Mouse (Mus musculus) lung, embryonic 16.5 days (tissue): ENCODE results near the gene Pard6a. TPM values are rescaled to one million over a fixed set of nuclear protein-coding genes. Genes with fewer than 3 reads are reported as not detected.

ENCODE experiments used
- ATAC-seq: fragments of 200-750 bp; cut with Nextera tagmentation; 2 replicates; pipeline ENCODE4 v1.8.0; 2017; ENCODE audit warnings: low read depth, mild to moderate bottlenecking, moderate library complexity
- H3K27ac ChIP-seq: fragments of 300-500 bp; sonication (generic); 2 replicates; pipeline ENCODE4 v1.5.1; 2014; ENCODE audit warnings: mild to moderate bottlenecking, control low read depth, low read length
- H3K27me3 ChIP-seq: fragments of 300-500 bp; sonication (generic); 2 replicates; pipeline ENCODE4 v1.6.1; 2014; ENCODE audit warnings: low read depth, low read length, mixed read lengths; ENCODE audit not compliant: control insufficient read depth, insufficient read depth
- H3K36me3 ChIP-seq: fragments of 300-500 bp; sonication (generic); 2 replicates; pipeline ENCODE4 v1.6.1; 2014; ENCODE audit warnings: low read length; ENCODE audit not compliant: control insufficient read depth, insufficient read depth
- H3K4me1 ChIP-seq: fragments of 300-500 bp; sonication (generic); replicated peaks from 2 replicates; pipeline ENCODE4 v1.6.1; 2014; ENCODE audit warnings: low read length, mixed read lengths; ENCODE audit not compliant: control insufficient read depth, insufficient read depth
- H3K4me2 ChIP-seq: fragments of 300-500 bp; sonication (generic); 2 replicates; pipeline ENCODE4 v1.6.1; 2014; ENCODE audit warnings: low read depth, low read length, control low read depth
- H3K4me3 ChIP-seq: fragments of 300-500 bp; sonication (generic); 2 replicates; pipeline ENCODE4 v1.5.1; 2014; ENCODE audit warnings: mild to moderate bottlenecking, low read length, control low read depth
- H3K9ac ChIP-seq: fragments of 300-500 bp; sonication (generic); 2 replicates; pipeline ENCODE4 v1.6.1; 2014; ENCODE audit warnings: low read length, control low read depth
- H3K9me3 ChIP-seq: fragments of 300-500 bp; sonication (generic); 2 replicates; pipeline ENCODE4 v1.6.1; 2016; ENCODE audit warnings: low read length; ENCODE audit not compliant: control insufficient read depth
- WGBS: fragments of 180-500 bp; shearing (Covaris S2); extraction: QIAGEN DNeasy Blood & Tissue Kit; methylation state at CpG from one replicate; pipeline ENCODE4 v1.1.7; 2014; 5-methylcytosine and 5-hydroxymethylcytosine counted together
- polyA plus RNA-seq: library from polyadenylated mRNA; unstranded; fragments of >200 nt; fragmentation: Nextera tagmentation; extraction: Ambion mirVana; gene quantifications from 2 replicates; pipeline ENCODE4 v1.2.1, GENCODE M21; 2015

The Pard6a gene
- polyA plus RNA-seq, 1 experiment from 2014 or later: 17.6 TPM

DNA sequence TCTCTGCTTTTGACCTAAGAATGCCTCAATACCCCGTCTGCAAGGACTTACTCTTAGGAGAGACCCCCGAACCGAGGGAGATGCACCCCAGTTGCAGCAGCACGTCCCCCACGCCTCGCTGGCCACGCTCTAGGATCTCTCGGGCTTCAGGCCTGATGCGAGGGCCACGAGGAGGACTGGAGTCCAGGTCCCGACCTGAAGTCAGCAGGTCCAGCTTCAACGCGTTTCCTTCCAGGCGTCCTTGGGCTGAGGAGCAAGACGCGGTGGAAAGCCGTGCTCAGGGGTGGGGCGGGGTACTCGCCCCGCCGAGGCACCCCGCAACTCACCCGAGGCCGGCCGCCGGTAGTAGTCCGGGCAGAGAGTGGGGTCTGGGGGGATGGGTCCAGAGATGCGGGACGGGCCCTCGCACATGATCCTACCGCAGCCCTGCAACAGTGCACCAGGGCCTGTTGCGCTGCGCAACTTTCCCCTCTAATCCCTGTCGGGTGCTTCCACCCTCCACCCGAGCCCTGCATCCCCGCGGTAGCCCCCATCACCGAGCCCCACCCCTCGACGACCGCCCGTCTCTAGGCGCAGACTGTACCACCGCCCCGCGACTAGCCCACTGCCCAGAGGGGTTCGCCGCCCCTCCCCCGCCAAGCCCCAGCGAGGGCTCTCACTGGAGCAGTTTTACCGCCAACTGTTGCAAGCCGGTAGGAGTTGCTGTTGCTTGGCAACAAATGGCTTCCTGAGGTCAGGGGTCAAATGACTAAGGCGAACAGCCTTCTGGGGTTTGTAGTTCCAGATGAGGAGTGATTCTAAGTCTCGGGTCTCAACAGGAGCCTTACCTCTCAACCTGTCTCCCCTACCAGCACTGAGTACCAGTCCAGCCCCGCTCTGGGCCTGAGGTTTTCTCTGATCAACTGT, 6.8 kb downstream of the Pard6a start, which contains the start of the genes 4933405L10Rik and Enkd1:
Gene 4933405L10Rik, plus strand, starts transcription at position 158 of the 906 bp plus-strand sequence.
Gene Enkd1, minus strand, starts transcription at position 713 of the 906 bp plus-strand sequence.
- peak; percentile 87 for ATAC-seq
- Histone ChIP-seq H3K27ac (no peak within 1 kb of the TSS), H3K4me1 (peaks cover 7% of the 10 kb centered on the region), H3K9me3 (no peaks in the 10 kb centered on the region), H3K4me2 (peak within 1 kb of the TSS; percentile 98), H3K36me3 (peaks cover 4% of the 10 kb centered on the region; the same call in 1 of the 2 replicates), H3K4me3 (peak within 1 kb of the TSS; percentile 85), H3K27me3 (no peaks in the 10 kb centered on the region), H3K9ac (peak within 1 kb of the TSS; percentile 77)
- under 1% methylated on average over 51 of the region's 55 CpGs for WGBS

DNA sequence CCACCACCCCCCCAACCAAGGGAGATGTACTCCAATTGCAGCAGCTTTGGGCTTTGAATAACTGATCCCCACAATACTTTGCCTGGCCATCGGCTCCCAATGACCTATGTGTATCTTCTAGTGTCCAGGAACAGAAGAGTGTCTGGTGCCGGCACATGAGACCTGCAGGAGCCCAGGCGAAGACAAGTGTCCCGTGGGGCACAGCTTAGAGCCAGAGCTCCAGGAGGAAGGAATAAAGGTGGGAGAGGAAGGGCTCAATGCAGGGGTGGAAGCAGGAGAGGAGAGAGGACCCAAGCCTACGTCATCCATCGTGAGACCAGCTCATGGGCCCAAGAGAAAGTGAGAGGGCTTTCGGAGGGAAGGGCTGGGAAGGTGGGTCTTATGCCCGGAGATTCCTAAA, 7.7 kb downstream of the Pard6a start:
- WGBS: 88% methylated on average over 8 of the region's 8 CpGs
- no peak for ATAC-seq

DNA sequence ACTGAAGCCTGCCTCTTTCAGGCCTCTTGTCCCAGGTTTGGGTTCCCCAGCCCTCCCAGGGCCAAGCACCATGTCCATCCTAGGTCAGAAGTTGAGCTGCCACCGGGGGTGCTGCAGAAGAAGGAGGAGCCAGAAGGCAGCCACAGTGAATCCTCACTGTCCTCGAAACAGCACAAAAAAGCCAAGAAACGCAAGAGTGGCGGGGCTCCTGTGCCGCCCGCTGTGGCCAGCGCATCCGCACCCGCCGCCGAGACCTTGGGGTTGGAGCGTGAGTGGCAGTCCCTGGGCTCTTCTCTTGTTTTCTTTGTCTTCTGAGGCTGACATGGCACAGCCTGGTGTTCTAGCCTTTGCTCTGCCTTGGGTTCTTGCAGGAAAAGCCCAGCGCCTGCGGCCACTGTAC, 8.4 kb downstream of the Pard6a start:
- Histone ChIP-seq H3K4me1 (peaks cover 7% of the 10 kb centered on the region), H3K4me3 (no peak overlapping the region), H3K9me3 (no peaks in the 10 kb centered on the region), H3K4me2 (no peak overlapping the region), H3K27ac (no peak overlapping the region), H3K27me3 (no peaks in the 10 kb centered on the region), H3K36me3 (no peaks in the 10 kb centered on the region), H3K9ac (no peak overlapping the region)
- ATAC-seq: no peak
- 70% methylated on average over 14 of the region's 14 CpGs for WGBS

More for the DNA sequence above, 7.7 kb downstream of the Pard6a start:
- Histone ChIP-seq H3K4me2 (no peak overlapping the region), H3K9ac (no peak overlapping the region), H3K4me3 (no peak overlapping the region), H3K27ac (no peak overlapping the region), H3K9me3 (no peaks in the 10 kb centered on the region), H3K36me3 (peaks cover 4% of the 10 kb centered on the region; the same call in 1 of the 2 replicates), H3K4me1 (peaks cover 7% of the 10 kb centered on the region), H3K27me3 (no peaks in the 10 kb centered on the region)

DNA sequence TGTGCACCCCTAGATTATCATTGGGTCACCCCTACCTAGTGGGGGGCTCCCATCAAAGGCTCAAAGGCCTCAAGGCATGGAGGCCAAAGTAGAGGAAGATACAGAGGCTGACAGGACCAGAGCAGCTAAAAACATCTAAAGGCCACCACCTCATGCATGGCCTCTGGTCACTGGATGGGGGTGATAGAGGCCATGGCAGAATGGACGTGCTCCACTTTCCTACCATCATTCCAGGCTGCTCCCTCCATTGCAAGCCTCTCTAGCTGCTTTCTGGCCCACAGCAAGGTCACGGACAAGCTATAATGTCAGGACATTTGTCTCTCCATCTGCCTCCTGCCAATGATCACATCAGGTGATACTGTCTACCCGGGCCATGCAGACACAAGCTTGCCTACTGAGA, 11.3 kb downstream of the Pard6a start:
- Histone ChIP-seq H3K4me2 (no peak overlapping the region), H3K9me3 (no peaks in the 10 kb centered on the region), H3K4me3 (no peak overlapping the region), H3K36me3 (no peaks in the 10 kb centered on the region), H3K9ac (no peak overlapping the region), H3K27me3 (no peaks in the 10 kb centered on the region), H3K27ac (no peak overlapping the region), H3K4me1 (peaks cover 2% of the 10 kb centered on the region)
- no peak for ATAC-seq
- 75% methylated on average over 3 of the region's 3 CpGs for WGBS

DNA sequence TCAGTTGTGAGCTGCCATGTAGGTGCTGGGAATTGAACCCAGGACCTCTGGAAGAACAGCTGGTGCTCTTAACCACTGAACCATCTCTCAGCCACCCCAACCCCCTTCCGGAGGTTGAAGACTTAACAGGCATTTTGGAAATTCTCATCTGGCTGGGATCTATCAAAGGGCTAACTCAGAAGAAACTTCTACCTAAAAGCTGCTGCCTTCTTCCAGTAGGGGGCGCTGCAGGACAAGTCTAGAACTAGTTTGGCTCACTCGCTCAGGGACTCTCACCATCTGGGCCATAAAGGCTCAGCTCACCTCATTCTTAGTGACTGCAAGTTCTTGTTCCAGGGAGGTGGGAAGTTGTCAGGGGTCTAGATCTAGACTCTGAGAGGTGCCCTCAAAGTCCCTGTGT, 13.2 kb downstream of the Pard6a start:
- no peak overlapping the region for H3K27ac ChIP-seq
- no peaks in the 10 kb centered on the region for H3K4me1 ChIP-seq
- no peaks in the 10 kb centered on the region for H3K9me3 ChIP-seq
- no peak overlapping the region for H3K9ac ChIP-seq
- no peak overlapping the region for H3K4me3 ChIP-seq
- H3K36me3 ChIP-seq: no peaks in the 10 kb centered on the region
- WGBS: 4% methylated on average over 3 of the region's 3 CpGs
- no peak overlapping the region for H3K4me2 ChIP-seq
- no peaks in the 10 kb centered on the region for H3K27me3 ChIP-seq
- peak; percentile 76 for ATAC-seq

DNA sequence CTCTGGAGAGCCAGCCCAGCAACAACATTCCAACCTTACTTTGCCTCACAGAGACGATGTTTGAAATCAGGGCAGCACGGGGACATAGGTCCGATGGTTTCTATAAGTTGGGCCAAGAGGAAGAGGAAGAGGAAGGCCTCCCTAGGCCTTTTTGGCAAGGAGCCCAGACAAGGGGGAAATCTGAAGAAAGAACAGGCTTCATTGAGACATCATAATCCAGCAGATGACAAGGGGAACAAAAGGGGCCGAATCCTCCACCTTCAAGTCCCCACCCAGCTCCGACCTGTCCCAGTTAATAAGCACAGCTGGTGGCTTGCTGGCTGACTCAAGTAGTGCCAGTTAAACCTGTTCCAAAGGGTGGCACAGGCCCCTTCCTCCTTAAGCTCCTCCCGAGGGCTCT, 14.1 kb downstream of the Pard6a start:
- Histone ChIP-seq H3K9me3 (no peaks in the 10 kb centered on the region), H3K27ac (peak overlapping the region; percentile 18), H3K36me3 (no peaks in the 10 kb centered on the region), H3K4me1 (no peaks in the 10 kb centered on the region), H3K27me3 (no peaks in the 10 kb centered on the region), H3K4me2 (no peak overlapping the region), H3K4me3 (no peak overlapping the region), H3K9ac (no peak overlapping the region)
- ATAC-seq: peak; percentile 57; the same call in 1 of the 2 replicates
- 44% methylated on average over 6 of the region's 6 CpGs for WGBS

DNA sequence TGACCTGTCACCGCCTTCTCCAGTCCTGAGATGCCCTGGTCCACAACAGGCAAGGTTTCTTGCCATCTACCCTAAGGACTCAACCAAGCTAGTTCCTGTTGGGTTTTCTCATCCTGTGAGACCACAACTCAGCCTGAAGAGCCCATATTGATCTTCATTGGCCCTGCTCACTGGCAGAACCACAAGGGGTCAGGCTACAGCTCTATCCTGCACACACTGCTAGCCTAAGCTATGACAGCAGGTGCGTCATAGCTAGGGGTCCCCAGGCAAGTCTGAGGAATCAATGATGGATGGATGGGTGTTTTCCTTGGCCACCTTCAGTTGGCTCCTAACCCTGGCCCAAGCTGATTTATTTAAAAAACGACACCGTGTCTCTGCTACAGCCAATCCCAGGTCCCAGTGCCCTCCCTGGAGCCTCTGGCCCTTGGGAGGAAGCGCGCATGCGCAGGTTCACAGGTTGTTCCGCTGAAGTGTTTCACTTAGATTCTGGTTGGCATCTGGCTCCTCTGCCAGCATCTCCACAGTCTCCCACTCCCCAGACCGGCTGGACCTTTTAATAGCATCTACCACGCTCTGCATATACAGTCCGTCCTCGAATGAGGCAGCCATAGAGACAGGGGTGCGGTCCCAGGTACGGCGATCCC, 15.5 kb downstream of the Pard6a start:
- no peaks in the 10 kb centered on the region for H3K4me1 ChIP-seq
- H3K36me3 ChIP-seq: no peaks in the 10 kb centered on the region
- H3K27me3 ChIP-seq: no peaks in the 10 kb centered on the region
- H3K27ac ChIP-seq: no peak overlapping the region
- H3K9me3 ChIP-seq: no peaks in the 10 kb centered on the region
- no peak overlapping the region for H3K9ac ChIP-seq
- H3K4me3 ChIP-seq: no peak overlapping the region
- no peak for ATAC-seq
- H3K4me2 ChIP-seq: no peak overlapping the region
- 90% methylated on average over 15 of the region's 15 CpGs for WGBS

DNA sequence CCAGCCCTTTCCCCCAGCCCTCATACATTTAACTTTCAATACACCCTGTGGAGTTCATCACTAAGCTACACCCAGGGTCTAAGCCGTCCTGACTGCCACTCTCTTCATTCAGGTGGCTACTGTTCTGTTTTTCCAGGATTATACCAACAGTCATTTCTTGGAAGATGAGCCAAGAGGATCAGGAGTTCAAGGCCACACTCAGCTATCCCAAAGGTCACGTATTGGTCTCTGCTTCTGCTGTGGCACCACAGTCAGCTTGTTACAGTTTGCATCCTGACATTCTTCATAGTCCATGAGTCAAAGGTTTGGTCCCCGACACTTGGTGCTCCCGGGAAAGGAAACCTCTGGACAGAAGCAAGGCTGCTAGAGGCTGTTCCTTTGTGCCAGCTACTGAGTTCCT, 18.7 kb downstream of the Pard6a start:
- H3K27me3 ChIP-seq: no peaks in the 10 kb centered on the region

DNA sequence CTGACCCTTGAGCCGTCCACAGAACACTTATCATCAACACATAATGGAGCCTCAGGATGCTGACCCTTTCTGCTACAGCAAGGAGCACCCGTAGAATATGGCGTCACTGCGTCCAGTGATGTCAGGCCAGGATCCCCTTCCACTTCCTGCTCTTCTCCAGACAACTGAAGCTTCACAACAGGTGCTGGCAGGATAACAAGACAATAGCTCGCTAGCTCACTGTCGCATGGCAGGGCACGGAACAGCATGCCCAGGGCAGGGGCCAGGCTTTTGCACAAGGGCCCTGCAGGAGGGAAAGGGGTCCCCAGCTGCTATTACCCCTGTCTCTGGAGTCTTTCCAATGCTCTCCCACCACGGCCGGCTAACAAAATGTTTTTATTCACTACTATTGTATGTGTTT, 21.9 kb downstream of the Pard6a start:
- 79% methylated on average over 9 of the region's 9 CpGs for WGBS
- no peak overlapping the region for H3K4me3 ChIP-seq
- no peak overlapping the region for H3K9ac ChIP-seq

More for the DNA sequence above, 18.7 kb downstream of the Pard6a start:
- Histone ChIP-seq H3K9ac (no peak overlapping the region), H3K9me3 (no peaks in the 10 kb centered on the region), H3K4me1 (no peaks in the 10 kb centered on the region), H3K4me3 (no peak overlapping the region), H3K36me3 (0 out of 2 replicates have a peak, but pooled peaks cover 3% of the 10 kb centered on the region), H3K4me2 (no peak overlapping the region), H3K27ac (peak overlapping the region; percentile 68)
- ATAC-seq: no peak
- 77% methylated on average over 4 of the region's 4 CpGs for WGBS

More for the DNA sequence above, 21.9 kb downstream of the Pard6a start:
- H3K27ac ChIP-seq: no peak overlapping the region
- H3K9me3 ChIP-seq: no peaks in the 10 kb centered on the region
- ATAC-seq: no peak
- H3K4me2 ChIP-seq: no peak overlapping the region
- H3K4me1 ChIP-seq: no peaks in the 10 kb centered on the region
- H3K36me3 ChIP-seq: peaks cover 5% of the 10 kb centered on the region; the same call in 1 of the 2 replicates
- no peaks in the 10 kb centered on the region for H3K27me3 ChIP-seq
